Mouse (Mus musculus): ENCODE measurements around the gene Fto. TPM values are rescaled to one million over a fixed set of nuclear protein-coding genes. Genes with fewer than 3 reads are reported as not detected.
A peak's percentile ranks its signal among the peaks of the same experiment; 100 is the strongest.

The Fto gene
- polyA plus RNA-seq, 1 experiment from 2014 or later, result 120 TPM

DNA sequence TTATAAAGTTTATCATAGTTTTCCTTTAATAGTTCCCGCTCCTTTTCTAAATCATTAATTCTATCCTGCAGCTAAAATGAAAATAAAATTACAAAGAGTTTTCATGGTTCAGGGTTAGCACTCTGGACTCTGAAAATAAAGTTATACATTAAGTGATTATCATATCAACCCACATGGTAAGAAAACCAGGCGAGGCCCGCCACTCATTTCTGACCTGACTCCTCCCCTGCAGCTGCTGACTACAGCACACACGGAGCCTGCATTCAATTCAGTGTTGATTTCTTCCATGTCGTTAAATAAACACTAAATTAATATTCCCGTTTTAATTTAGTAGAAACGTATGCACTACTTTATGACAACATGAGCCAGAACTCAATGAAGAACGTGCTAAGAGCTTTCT lies 27.1 kb upstream of the Fto start:
- 81% methylated on average over 8 of the region's 8 CpGs for WGBS
- no peak for ATAC-seq (ENCODE audit: low read depth)
- Histone ChIP-seq H3K36me3 (0 out of 2 replicates have a peak, but pooled peaks cover 4% of the 10 kb centered on the region), H3K4me1 (replicated peaks) (no peaks in the 10 kb centered on the region), H3K27me3 (no peaks in the 10 kb centered on the region), H3K27ac (replicated peaks) (no peak overlapping the region), H3K9me3 (no peaks in the 10 kb centered on the region), H3K9ac (no peak overlapping the region), H3K4me3 (no peak overlapping the region), H3K4me2 (no peak overlapping the region)

DNA sequence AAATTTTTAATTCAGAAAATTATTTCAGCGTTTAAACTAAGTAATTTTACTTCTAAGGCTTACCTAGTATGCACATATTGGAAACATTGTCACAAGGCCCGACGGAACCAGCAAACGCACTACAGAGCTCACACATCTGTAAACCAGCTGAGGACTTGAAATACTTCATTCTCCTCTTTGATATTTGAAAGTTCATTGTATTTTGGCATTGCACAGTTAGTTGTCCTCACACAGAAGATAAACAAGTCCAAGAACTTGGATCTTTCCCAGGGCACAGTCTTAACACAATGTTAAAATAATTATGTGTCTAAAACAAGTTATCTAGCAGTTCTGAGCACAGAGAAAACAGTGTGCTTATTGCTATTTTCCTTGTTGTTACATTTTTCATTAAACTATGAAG lies 22.7 kb upstream of the Fto start:
- 83% methylated on average over 4 of the region's 4 CpGs for whole genome bisulfite sequencing

GRCm38 (mm10) chr8:91295786-91296185 lies 17.5 kb upstream of the Fto start:
- H3K4me3 ChIP-seq, result no peak overlapping the region
- H3K4me1 ChIP-seq (replicated peaks), result no peaks in the 10 kb centered on the region
- H3K36me3 ChIP-seq, result peaks cover 13% of the 10 kb centered on the region
- ATAC-seq (ENCODE audit: low read depth), result no peak
- no peak overlapping the region for H3K4me2 ChIP-seq
- no peak overlapping the region for H3K9ac ChIP-seq
- no peak overlapping the region for H3K27ac ChIP-seq (replicated peaks)
- H3K9me3 ChIP-seq, result no peaks in the 10 kb centered on the region
- no peaks in the 10 kb centered on the region for H3K27me3 ChIP-seq
- 89% methylated on average over 5 of the region's 5 CpGs for WGBS

More for the DNA sequence above, 22.7 kb upstream of the Fto start:
- Histone ChIP-seq H3K27me3 (no peaks in the 10 kb centered on the region), H3K4me2 (no peak overlapping the region), H3K36me3 (0 out of 2 replicates have a peak, but pooled peaks cover 4% of the 10 kb centered on the region), H3K9ac (no peak overlapping the region), H3K9me3 (no peaks in the 10 kb centered on the region), H3K4me1 (replicated peaks) (no peaks in the 10 kb centered on the region), H3K4me3 (no peak overlapping the region), H3K27ac (replicated peaks) (no peak overlapping the region)
- ATAC-seq (ENCODE audit: low read depth), result no peak

DNA sequence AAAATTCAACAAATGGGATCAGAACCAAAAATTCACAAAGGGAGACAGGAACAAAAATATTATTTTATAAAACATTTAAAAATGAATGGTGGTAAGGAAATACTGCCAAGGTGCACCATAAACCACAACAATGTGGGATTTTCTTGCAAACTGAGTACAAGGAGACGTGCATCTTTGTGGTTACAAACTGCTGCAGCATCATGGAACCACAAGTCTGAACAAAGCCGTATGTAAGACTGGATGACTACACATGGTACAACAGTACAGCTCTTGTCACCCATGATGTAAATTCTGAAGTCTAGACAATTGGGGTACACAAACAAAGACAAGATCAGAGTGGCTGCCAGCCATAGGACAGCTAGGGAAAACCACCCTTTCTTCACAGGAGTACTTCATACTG lies 14.7 kb upstream of the Fto start:
- no peak for ATAC-seq (ENCODE audit: low read depth)
- H3K9ac ChIP-seq, result no peak overlapping the region
- H3K9me3 ChIP-seq, result no peaks in the 10 kb centered on the region
- 86% methylated on average over 2 of the region's 2 CpGs for WGBS
- H3K36me3 ChIP-seq, result peaks cover 23% of the 10 kb centered on the region
- no peak overlapping the region for H3K27ac ChIP-seq (replicated peaks)
- no peak overlapping the region for H3K4me3 ChIP-seq
- H3K27me3 ChIP-seq, result no peaks in the 10 kb centered on the region
- H3K4me1 ChIP-seq (replicated peaks), result no peaks in the 10 kb centered on the region
- H3K4me2 ChIP-seq, result no peak overlapping the region

- H3K27ac ChIP-seq (replicated peaks), result no peak overlapping the region
- H3K9me3 ChIP-seq, result no peaks in the 10 kb centered on the region
- H3K4me2 ChIP-seq, result no peak overlapping the region
- WGBS, result 79% methylated on average over 17 of the region's 17 CpGs
- ATAC-seq (ENCODE audit: low read depth), result no peak
- H3K9ac ChIP-seq, result no peak overlapping the region
- H3K4me1 ChIP-seq (replicated peaks), result no peaks in the 10 kb centered on the region
- peaks cover 22% of the 10 kb centered on the region for H3K36me3 ChIP-seq
- H3K27me3 ChIP-seq, result no peaks in the 10 kb centered on the region
- H3K4me3 ChIP-seq, result no peak overlapping the region
These were observed 8.6 kb upstream of the Fto start for GRCm38 (mm10) chr8:91304481-91305386.

GRCm38 (mm10) chr8:91312342-91312741 lies 983 bp upstream of the Fto start:
- Histone ChIP-seq H3K27me3 (no peaks in the 10 kb centered on the region), H3K9me3 (no peaks in the 10 kb centered on the region), H3K4me1 (replicated peaks) (peaks cover 35% of the 10 kb centered on the region), H3K9ac (peak overlapping the region; percentile 78), H3K27ac (replicated peaks) (no peak overlapping the region), H3K36me3 (0 out of 2 replicates have a peak, but pooled peaks cover 5% of the 10 kb centered on the region), H3K4me3 (peak overlapping the region; percentile 60), H3K4me2 (peak overlapping the region; percentile 72)
- ATAC-seq (ENCODE audit: low read depth), result no peak
- 81% methylated on average over 2 of the region's 2 CpGs for WGBS

GRCm38 (mm10) chr8:91317567-91318227 lies 4.4 kb downstream of the Fto start:
- Histone ChIP-seq H3K9me3 (no peaks in the 10 kb centered on the region), H3K4me2 (no peak overlapping the region), H3K27ac (replicated peaks) (no peak overlapping the region), H3K4me3 (no peak overlapping the region), H3K36me3 (0 out of 2 replicates have a peak, but pooled peaks cover 5% of the 10 kb centered on the region), H3K4me1 (replicated peaks) (peaks cover 36% of the 10 kb centered on the region), H3K9ac (no peak overlapping the region), H3K27me3 (no peaks in the 10 kb centered on the region)
- no peak for ATAC-seq (ENCODE audit: low read depth)
- 90% methylated on average over 5 of the region's 5 CpGs for WGBS

GRCm38 (mm10) chr8:91318938-91319729 lies 5.8 kb downstream of the Fto start:
- WGBS, result 69% methylated on average over 7 of the region's 7 CpGs
- Histone ChIP-seq H3K4me2 (no peak overlapping the region), H3K9me3 (no peaks in the 10 kb centered on the region), H3K4me1 (replicated peaks) (peaks cover 42% of the 10 kb centered on the region), H3K4me3 (no peak overlapping the region), H3K27me3 (no peaks in the 10 kb centered on the region), H3K36me3 (0 out of 2 replicates have a peak, but pooled peaks cover 5% of the 10 kb centered on the region), H3K9ac (no peak overlapping the region), H3K27ac (replicated peaks) (no peak overlapping the region)
- ATAC-seq (ENCODE audit: low read depth), result no peak

- Histone ChIP-seq H3K27ac (replicated peaks) (no peak overlapping the region), H3K4me2 (no peak overlapping the region), H3K4me3 (no peak overlapping the region), H3K9ac (no peak overlapping the region), H3K36me3 (no peaks in the 10 kb centered on the region), H3K9me3 (no peaks in the 10 kb centered on the region), H3K27me3 (no peaks in the 10 kb centered on the region), H3K4me1 (replicated peaks) (peaks cover 30% of the 10 kb centered on the region)
- no peak for ATAC-seq (ENCODE audit: low read depth)
- 81% methylated on average over 7 of the region's 7 CpGs for WGBS
These were observed 10.2 kb downstream of the Fto start for GRCm38 (mm10) chr8:91323511-91323910.

GRCm38 (mm10) chr8:91324271-91324670 lies 10.9 kb downstream of the Fto start:
- no peak overlapping the region for H3K4me3 ChIP-seq
- no peaks in the 10 kb centered on the region for H3K27me3 ChIP-seq
- H3K9ac ChIP-seq, result no peak overlapping the region
- no peak overlapping the region for H3K4me2 ChIP-seq
- ATAC-seq (ENCODE audit: low read depth), result no peak
- 53% methylated on average over 9 of the region's 9 CpGs for WGBS
- H3K36me3 ChIP-seq, result no peaks in the 10 kb centered on the region
- H3K27ac ChIP-seq (replicated peaks), result no peak overlapping the region
- peaks cover 30% of the 10 kb centered on the region for H3K4me1 ChIP-seq (replicated peaks)
- no peaks in the 10 kb centered on the region for H3K9me3 ChIP-seq

- WGBS, result 83% methylated on average over 4 of the region's 4 CpGs
- Histone ChIP-seq H3K9ac (no peak overlapping the region), H3K4me1 (replicated peaks) (peaks cover 36% of the 10 kb centered on the region), H3K4me3 (no peak overlapping the region), H3K27me3 (no peaks in the 10 kb centered on the region), H3K27ac (replicated peaks) (no peak overlapping the region), H3K4me2 (no peak overlapping the region), H3K36me3 (no peaks in the 10 kb centered on the region), H3K9me3 (no peaks in the 10 kb centered on the region)
- no peak for ATAC-seq (ENCODE audit: low read depth)
These were observed 11.6 kb downstream of the Fto start for GRCm38 (mm10) chr8:91324916-91325315.

DNA sequence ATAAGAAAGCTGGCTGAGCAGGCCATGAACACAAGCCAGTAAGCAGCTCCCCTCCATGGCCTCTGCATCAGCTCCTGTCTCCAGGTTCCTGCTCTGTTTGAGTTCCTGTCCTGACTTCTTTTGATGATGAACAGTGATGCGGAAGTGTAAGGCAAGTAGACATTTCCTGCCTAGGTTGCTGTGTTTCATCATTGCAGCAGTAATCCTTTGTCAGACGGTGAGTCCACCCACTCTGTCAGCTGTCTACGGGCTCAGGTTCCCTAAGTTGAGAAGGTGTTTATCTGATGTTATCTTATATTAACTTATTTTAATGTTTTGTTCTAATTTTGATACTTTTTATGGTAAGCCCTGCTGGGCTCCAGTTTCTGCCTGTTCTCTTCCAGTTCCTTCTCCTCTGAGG lies 12.7 kb downstream of the Fto start:
- no peak overlapping the region for H3K9ac ChIP-seq
- no peaks in the 10 kb centered on the region for H3K36me3 ChIP-seq
- peaks cover 47% of the 10 kb centered on the region for H3K4me1 ChIP-seq (replicated peaks)
- H3K4me2 ChIP-seq, result no peak overlapping the region
- H3K27ac ChIP-seq (replicated peaks), result no peak overlapping the region
- H3K9me3 ChIP-seq, result no peaks in the 10 kb centered on the region
- no peak for ATAC-seq (ENCODE audit: low read depth)
- WGBS, result 83% methylated on average over 3 of the region's 3 CpGs
- no peak overlapping the region for H3K4me3 ChIP-seq
- no peaks in the 10 kb centered on the region for H3K27me3 ChIP-seq
